Mouse (Mus musculus) forebrain, embryonic 16.5 days (tissue): ENCODE measurements around the gene Rab30. TPM values are rescaled to one million over a fixed set of nuclear protein-coding genes. Genes with fewer than 3 reads are reported as not detected.
A peak's percentile ranks its signal among the peaks of the same experiment; 100 is the strongest.

Source experiments
- ATAC-seq: fragments of 200-750 bp; cut with Nextera tagmentation; 2 replicates; pipeline ENCODE4 v1.8.0; 2017; ENCODE audit warnings: mild to moderate bottlenecking, moderate library complexity
- H3K27ac ChIP-seq: fragments of 300-500 bp; sonication (generic); 2 replicates; pipeline ENCODE4 v1.5.1; 2014; ENCODE audit warnings: low read length, control low read depth
- H3K27me3 ChIP-seq: fragments of 300-500 bp; sonication (generic); replicated peaks from 2 replicates; pipeline ENCODE4 v1.6.1; 2014; ENCODE audit warnings: low read length; ENCODE audit not compliant: control insufficient read depth, insufficient read depth
- H3K36me3 ChIP-seq: fragments of 300-500 bp; sonication (generic); 2 replicates; pipeline ENCODE4 v1.6.1; 2014; ENCODE audit not compliant: control insufficient read depth, insufficient read depth
- H3K4me1 ChIP-seq: fragments of 300-500 bp; sonication (generic); replicated peaks from 2 replicates; pipeline ENCODE4 v1.6.1; 2014; ENCODE audit warnings: low read length; ENCODE audit not compliant: control insufficient read depth, insufficient read depth
- H3K4me2 ChIP-seq: fragments of 300-500 bp; sonication (generic); 2 replicates; pipeline ENCODE4 v1.6.1; 2014; ENCODE audit warnings: mild to moderate bottlenecking, low read length, control low read depth
- H3K4me3 ChIP-seq: fragments of 300-500 bp; sonication (generic); replicated peaks from 2 replicates; pipeline ENCODE4 v1.5.1; 2014; ENCODE audit warnings: mild to moderate bottlenecking, low read length, control low read depth
- H3K9ac ChIP-seq: fragments of 300-500 bp; sonication (generic); replicated peaks from 2 replicates; pipeline ENCODE4 v1.6.1; 2014; ENCODE audit warnings: low read depth, low read length, control low read depth
- H3K9me3 ChIP-seq: fragments of 300-500 bp; sonication (generic); 2 replicates; pipeline ENCODE4 v1.6.1; 2016; ENCODE audit warnings: low read length; ENCODE audit not compliant: control insufficient read depth
- WGBS: fragments of 180-500 bp; shearing (Covaris S2); extraction: QIAGEN DNeasy Blood & Tissue Kit; methylation state at CpG from one replicate; pipeline ENCODE4 v1.1.7; 2014; 5-methylcytosine and 5-hydroxymethylcytosine counted together
- polyA plus RNA-seq: library from polyadenylated mRNA; unstranded; fragments of >200 nt; fragmentation: Nextera tagmentation; extraction: Ambion mirVana; gene quantifications from 2 replicates; pipeline ENCODE4 v1.2.1, GENCODE M21; 2015

The Rab30 gene
- polyA plus RNA-seq, 1 experiment from 2014 or later = 20.1 TPM

- Histone ChIP-seq H3K9me3 (no peaks in the 10 kb centered on the region), H3K27me3 (no peaks in the 10 kb centered on the region), H3K36me3 (peaks cover 2% of the 10 kb centered on the region; the same call in 1 of the 2 replicates), H3K27ac (no peak overlapping the region), H3K9ac (no peak overlapping the region), H3K4me2 (no peak overlapping the region), H3K4me3 (no peak overlapping the region), H3K4me1 (no peaks in the 10 kb centered on the region)
- ATAC-seq = no peak
- WGBS = 95% methylated on average over 2 of the region's 2 CpGs
Measured at GRCm38 (mm10) chr7:92834391-92834790, 93.0 kb downstream of the Rab30 start.

- Histone ChIP-seq H3K36me3 (peaks cover 2% of the 10 kb centered on the region; the same call in 1 of the 2 replicates), H3K4me1 (no peaks in the 10 kb centered on the region), H3K9me3 (no peaks in the 10 kb centered on the region), H3K4me3 (no peak overlapping the region), H3K27ac (no peak overlapping the region), H3K4me2 (no peak overlapping the region), H3K27me3 (no peaks in the 10 kb centered on the region), H3K9ac (no peak overlapping the region)
- no peak for ATAC-seq
- WGBS = 83% methylated on average over 3 of the region's 3 CpGs
Measured at GRCm38 (mm10) chr7:92836447-92836846, 95.0 kb downstream of the Rab30 start.

GRCm38 (mm10) chr7:92837226-92837625, 95.8 kb downstream of the Rab30 start:
- Histone ChIP-seq H3K4me3 (no peak overlapping the region), H3K27me3 (no peaks in the 10 kb centered on the region), H3K9me3 (no peaks in the 10 kb centered on the region), H3K4me2 (no peak overlapping the region), H3K4me1 (no peaks in the 10 kb centered on the region), H3K27ac (no peak overlapping the region), H3K9ac (no peak overlapping the region), H3K36me3 (peaks cover 2% of the 10 kb centered on the region; the same call in 1 of the 2 replicates)
- 92% methylated on average over 11 of the region's 11 CpGs for WGBS
- no peak for ATAC-seq

- ATAC-seq = no peak
- Histone ChIP-seq H3K36me3 (peaks cover 2% of the 10 kb centered on the region; the same call in 1 of the 2 replicates), H3K4me1 (no peaks in the 10 kb centered on the region), H3K27ac (no peak overlapping the region), H3K4me2 (no peak overlapping the region), H3K27me3 (no peaks in the 10 kb centered on the region), H3K4me3 (no peak overlapping the region), H3K9ac (no peak overlapping the region), H3K9me3 (no peaks in the 10 kb centered on the region)
- WGBS = 63% methylated on average over 3 of the region's 3 CpGs
Measured at GRCm38 (mm10) chr7:92837907-92838306, 96.5 kb downstream of the Rab30 start.

GRCm38 (mm10) chr7:92842254-92842653, 100.9 kb downstream of the Rab30 start:
- no peaks in the 10 kb centered on the region for H3K9me3 ChIP-seq
- no peak overlapping the region for H3K4me2 ChIP-seq
- H3K4me1 ChIP-seq = no peaks in the 10 kb centered on the region
- H3K27ac ChIP-seq = no peak overlapping the region
- no peak for ATAC-seq
- WGBS = 77% methylated on average over 2 of the region's 2 CpGs
- no peaks in the 10 kb centered on the region for H3K27me3 ChIP-seq
- H3K4me3 ChIP-seq = no peak overlapping the region
- H3K9ac ChIP-seq = no peak overlapping the region
- no peaks in the 10 kb centered on the region; the same call in 1 of the 2 replicates for H3K36me3 ChIP-seq

GRCm38 (mm10) chr7:92848246-92848645, 106.8 kb downstream of the Rab30 start:
- no peak for ATAC-seq
- H3K9me3 ChIP-seq = no peaks in the 10 kb centered on the region
- H3K27ac ChIP-seq = no peak overlapping the region
- H3K4me1 ChIP-seq = no peaks in the 10 kb centered on the region
- no peaks in the 10 kb centered on the region for H3K27me3 ChIP-seq
- no peak overlapping the region for H3K4me2 ChIP-seq
- no peak overlapping the region for H3K4me3 ChIP-seq
- no peak overlapping the region for H3K9ac ChIP-seq
- no peaks in the 10 kb centered on the region for H3K36me3 ChIP-seq
- 91% methylated on average over 3 of the region's 3 CpGs for WGBS

- ATAC-seq = 0 out of 2 replicates have a peak, but pooled peaks have one; percentile 52
- no peak overlapping the region for H3K27ac ChIP-seq
- 28% methylated on average over 2 of the region's 2 CpGs for WGBS
Measured at GRCm38 (mm10) chr7:92866526-92866925, 125.1 kb downstream of the Rab30 start.

GRCm38 (mm10) chr7:92870161-92870560, 128.8 kb downstream of the Rab30 start:
- no peak overlapping the region for H3K27ac ChIP-seq
- 65% methylated on average over 3 of the region's 3 CpGs for WGBS

More at GRCm38 (mm10) chr7:92866526-92866925, 125.1 kb downstream of the Rab30 start:
- Histone ChIP-seq H3K4me3 (no peak overlapping the region), H3K36me3 (no peaks in the 10 kb centered on the region), H3K27me3 (no peaks in the 10 kb centered on the region), H3K9me3 (no peaks in the 10 kb centered on the region), H3K9ac (no peak overlapping the region), H3K4me2 (no peak overlapping the region), H3K4me1 (no peaks in the 10 kb centered on the region)

GRCm38 (mm10) chr7:92871596-92871995, 130.2 kb downstream of the Rab30 start:
- 94% methylated on average over 4 of the region's 4 CpGs for WGBS
- Histone ChIP-seq H3K27ac (no peak overlapping the region), H3K4me3 (no peak overlapping the region), H3K9ac (no peak overlapping the region), H3K27me3 (no peaks in the 10 kb centered on the region), H3K4me1 (peaks cover 18% of the 10 kb centered on the region), H3K9me3 (no peaks in the 10 kb centered on the region), H3K4me2 (no peak overlapping the region), H3K36me3 (no peaks in the 10 kb centered on the region)
- no peak for ATAC-seq

More at GRCm38 (mm10) chr7:92870161-92870560, 128.8 kb downstream of the Rab30 start:
- H3K9me3 ChIP-seq = no peaks in the 10 kb centered on the region
- H3K4me1 ChIP-seq = peaks cover 7% of the 10 kb centered on the region
- no peaks in the 10 kb centered on the region for H3K27me3 ChIP-seq
- no peaks in the 10 kb centered on the region for H3K36me3 ChIP-seq
- H3K4me2 ChIP-seq = no peak overlapping the region
- no peak overlapping the region for H3K4me3 ChIP-seq
- no peak for ATAC-seq
- H3K9ac ChIP-seq = no peak overlapping the region
